Mouse (Mus musculus): ENCODE results near the gene Tspoap1. TPM values are rescaled to one million over a fixed set of nuclear protein-coding genes. Genes with fewer than 3 reads are reported as not detected.

Gene Tspoap1
- polyA plus RNA-seq, 1 experiment from 2014 or later, result 0.78 TPM

DNA sequence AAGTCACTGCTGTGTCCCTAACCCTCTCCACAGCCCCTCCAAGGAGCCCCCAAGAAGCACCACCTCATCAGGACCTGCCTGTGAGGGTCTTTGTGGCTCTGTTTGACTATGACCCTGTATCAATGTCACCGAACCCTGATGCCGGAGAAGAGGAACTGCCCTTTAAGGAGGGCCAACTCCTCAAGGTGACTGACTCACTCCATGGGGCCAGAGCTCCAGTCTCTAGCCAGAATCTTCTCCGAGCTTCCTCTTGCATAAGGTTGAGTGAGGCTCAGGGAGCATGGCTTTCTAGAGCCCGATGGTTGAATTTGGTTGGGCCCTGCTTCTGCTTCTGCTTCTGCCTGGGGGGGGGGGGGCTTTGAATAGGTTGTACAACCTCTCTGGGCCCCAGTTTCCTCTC is 19.1 kb downstream of the Tspoap1 start:
- Histone ChIP-seq H3K27me3 (replicated peaks) (peaks cover 88% of the 10 kb centered on the region), H3K4me2 (no peak overlapping the region), H3K4me1 (replicated peaks) (peaks cover 16% of the 10 kb centered on the region; the same call in 1 of the 2 replicates), H3K9me3 (replicated peaks) (no peaks in the 10 kb centered on the region), H3K36me3 (no peaks in the 10 kb centered on the region), H3K9ac (no peak overlapping the region), H3K27ac (ENCODE audit: poor library complexity, severe bottlenecking) (no peak overlapping the region), H3K4me3 (no peak overlapping the region)
- 77% methylated on average over 4 of the region's 4 CpGs for WGBS
- no peak for ATAC-seq (ENCODE audit: insufficient number of reproducible peaks, low FRiP score)

- Histone ChIP-seq H3K27me3 (replicated peaks) (peaks cover 83% of the 10 kb centered on the region), H3K4me3 (no peak overlapping the region), H3K36me3 (no peaks in the 10 kb centered on the region), H3K4me1 (replicated peaks) (peaks cover 16% of the 10 kb centered on the region; the same call in 1 of the 2 replicates), H3K27ac (ENCODE audit: poor library complexity, severe bottlenecking) (no peak overlapping the region), H3K9me3 (replicated peaks) (no peaks in the 10 kb centered on the region), H3K4me2 (no peak overlapping the region), H3K9ac (no peak overlapping the region)
- 73% methylated on average over 8 of the region's 8 CpGs for WGBS
- ATAC-seq (ENCODE audit: insufficient number of reproducible peaks, low FRiP score), result no peak
These were observed 19.8 kb downstream of the Tspoap1 start for GRCm38 (mm10) chr11:87780130-87780529.

- Histone ChIP-seq H3K4me2 (no peak overlapping the region), H3K9ac (no peak overlapping the region), H3K9me3 (replicated peaks) (no peaks in the 10 kb centered on the region), H3K4me1 (replicated peaks) (0 out of 2 replicates have a peak, but pooled peaks cover 4% of the 10 kb centered on the region), H3K36me3 (no peaks in the 10 kb centered on the region), H3K27ac (ENCODE audit: poor library complexity, severe bottlenecking) (no peak overlapping the region), H3K4me3 (no peak overlapping the region), H3K27me3 (replicated peaks) (0 out of 2 replicates have a peak, but pooled peaks cover 8% of the 10 kb centered on the region)
- WGBS, result 75% methylated on average over 6 of the region's 6 CpGs
- no peak for ATAC-seq (ENCODE audit: insufficient number of reproducible peaks, low FRiP score)
These were observed 29.7 kb downstream of the Tspoap1 start for GRCm38 (mm10) chr11:87790088-87790487.

DNA sequence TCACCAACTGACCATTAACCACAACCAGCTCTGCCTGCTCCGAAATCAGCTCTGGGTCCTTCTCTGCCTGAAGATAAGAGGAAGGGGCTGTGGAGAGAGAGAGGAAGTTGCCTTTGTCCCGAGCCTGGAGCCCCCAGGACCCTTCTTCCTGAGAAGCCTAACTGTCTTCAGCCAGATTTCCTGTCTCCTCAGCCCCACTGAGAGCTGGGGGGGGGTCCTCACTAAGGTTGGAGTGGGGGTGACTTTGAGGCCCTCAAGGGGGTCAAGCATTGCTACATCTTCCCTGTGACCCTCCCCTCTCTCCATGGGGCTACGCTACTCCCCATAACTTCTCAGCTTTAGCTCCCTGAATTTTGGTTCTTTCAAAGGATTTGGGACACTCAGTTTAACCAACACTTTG is 33.1 kb downstream of the Tspoap1 start, which contains the start of gene Mpo:
Mpo (plus strand) TSS at position 122 of the 400 bp plus-strand sequence.
- Histone ChIP-seq H3K27ac (ENCODE audit: poor library complexity, severe bottlenecking) (no peak within 1 kb of the TSS), H3K4me2 (no peak within 1 kb of the TSS), H3K4me3 (no peak within 1 kb of the TSS), H3K9me3 (replicated peaks) (no peaks in the 10 kb centered on the region), H3K36me3 (no peaks in the 10 kb centered on the region), H3K9ac (no peak within 1 kb of the TSS), H3K4me1 (replicated peaks) (0 out of 2 replicates have a peak, but pooled peaks cover 4% of the 10 kb centered on the region), H3K27me3 (replicated peaks) (0 out of 2 replicates have a peak, but pooled peaks cover 3% of the 10 kb centered on the region)
- WGBS, result 37% methylated on average over 3 of the region's 3 CpGs
- ATAC-seq (ENCODE audit: insufficient number of reproducible peaks, low FRiP score), result no peak

DNA sequence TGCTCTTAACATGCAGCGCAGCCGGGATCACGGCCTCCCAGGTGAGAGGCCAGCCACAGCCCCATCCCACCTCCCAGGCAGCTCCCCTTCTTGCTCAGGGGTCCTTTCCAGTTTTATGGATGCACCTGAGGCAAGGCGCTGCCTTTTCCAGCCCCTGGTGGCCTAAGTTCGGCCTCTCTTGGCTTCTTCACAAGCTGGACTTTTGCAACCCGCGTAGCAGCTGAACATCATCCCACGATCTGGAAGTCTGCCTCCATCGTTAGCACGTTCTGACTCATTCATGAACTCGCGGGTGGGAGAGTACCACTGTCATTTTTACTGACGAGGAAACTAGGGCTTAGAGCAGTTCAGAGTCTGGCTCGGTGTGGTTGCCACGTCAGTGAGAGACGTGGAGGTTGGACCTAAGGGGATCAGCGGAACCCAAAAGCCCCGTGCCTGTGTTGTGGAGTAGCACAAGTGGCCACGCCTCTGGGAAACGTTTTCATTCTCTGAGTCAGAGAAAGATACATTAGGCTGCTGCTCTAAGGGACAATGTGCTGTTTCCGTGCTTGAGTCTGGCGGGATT is 41.5 kb downstream of the Tspoap1 start:
- 75% methylated on average over 22 of the region's 22 CpGs for WGBS
- no peak for ATAC-seq (ENCODE audit: insufficient number of reproducible peaks, low FRiP score)
- no peaks in the 10 kb centered on the region for H3K4me1 ChIP-seq (replicated peaks)
- H3K9ac ChIP-seq, result no peak overlapping the region
- peaks cover 24% of the 10 kb centered on the region; the same call in 1 of the 2 replicates for H3K27me3 ChIP-seq (replicated peaks)
- H3K27ac ChIP-seq (ENCODE audit: poor library complexity, severe bottlenecking), result no peak overlapping the region
- H3K4me3 ChIP-seq, result no peak overlapping the region
- no peak overlapping the region for H3K4me2 ChIP-seq
- no peaks in the 10 kb centered on the region for H3K9me3 ChIP-seq (replicated peaks)
- no peaks in the 10 kb centered on the region for H3K36me3 ChIP-seq

DNA sequence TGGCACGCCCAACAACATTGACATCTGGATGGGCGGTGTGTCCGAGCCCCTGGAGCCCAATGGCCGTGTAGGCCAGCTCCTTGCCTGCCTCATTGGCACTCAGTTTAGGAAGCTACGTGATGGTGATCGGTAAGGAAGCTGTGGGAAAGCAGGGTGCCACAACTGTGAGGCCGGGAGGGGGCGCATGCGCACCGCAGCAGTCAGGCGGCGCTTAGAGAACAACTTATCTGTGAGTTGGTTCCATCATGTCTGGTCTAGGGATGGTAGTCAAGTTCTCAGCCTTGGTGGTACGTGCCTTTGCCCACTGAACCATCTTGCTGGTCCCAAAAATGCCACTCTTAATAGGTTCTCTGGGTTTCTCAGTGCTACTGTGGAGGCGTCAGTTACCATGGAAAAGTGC is 42.3 kb downstream of the Tspoap1 start:
- H3K27ac ChIP-seq (ENCODE audit: poor library complexity, severe bottlenecking), result no peak overlapping the region

DNA sequence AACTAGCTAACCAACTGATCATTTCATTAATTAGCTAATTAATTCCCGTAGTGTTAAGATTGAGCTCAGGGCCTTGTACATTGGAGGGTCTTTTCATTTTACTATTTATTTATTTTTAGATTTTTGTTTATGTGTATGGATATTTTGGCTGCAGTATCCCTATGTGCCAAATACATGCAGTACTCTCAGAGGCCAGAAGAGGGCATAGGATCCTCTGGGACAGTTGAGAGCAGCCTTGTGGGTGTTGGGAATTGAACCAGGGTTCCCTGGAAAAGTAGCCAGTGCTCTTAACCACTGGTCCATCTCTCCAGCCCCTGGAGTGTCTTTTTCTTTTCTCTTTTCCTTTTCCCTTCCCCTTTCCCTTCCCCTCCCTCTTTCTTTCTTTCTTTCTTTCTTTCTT is 45.1 kb downstream of the Tspoap1 start:
- WGBS, result 59% methylated on average over 1 of the region's 1 CpGs
- Histone ChIP-seq H3K9ac (no peak overlapping the region), H3K4me2 (no peak overlapping the region), H3K36me3 (no peaks in the 10 kb centered on the region), H3K9me3 (replicated peaks) (no peaks in the 10 kb centered on the region), H3K27me3 (replicated peaks) (peaks cover 24% of the 10 kb centered on the region; the same call in 1 of the 2 replicates), H3K27ac (ENCODE audit: poor library complexity, severe bottlenecking) (no peak overlapping the region), H3K4me1 (replicated peaks) (no peaks in the 10 kb centered on the region), H3K4me3 (no peak overlapping the region)
- no peak for ATAC-seq (ENCODE audit: insufficient number of reproducible peaks, low FRiP score)

More for the DNA sequence above, 42.3 kb downstream of the Tspoap1 start:
- Histone ChIP-seq H3K9ac (no peak overlapping the region), H3K4me2 (0 out of 2 replicates have a peak overlapping the region, but pooled peaks have one; percentile 2), H3K9me3 (replicated peaks) (no peaks in the 10 kb centered on the region), H3K27me3 (replicated peaks) (peaks cover 24% of the 10 kb centered on the region; the same call in 1 of the 2 replicates), H3K4me3 (no peak overlapping the region), H3K36me3 (no peaks in the 10 kb centered on the region), H3K4me1 (replicated peaks) (no peaks in the 10 kb centered on the region)
- no peak for ATAC-seq (ENCODE audit: insufficient number of reproducible peaks, low FRiP score)
- 37% methylated on average over 14 of the region's 14 CpGs for WGBS

GRCm38 (mm10) chr11:87807433-87807832 is 47.1 kb downstream of the Tspoap1 start:
- Histone ChIP-seq H3K4me1 (replicated peaks) (peaks cover 4% of the 10 kb centered on the region; the same call in 1 of the 2 replicates), H3K9ac (no peak overlapping the region), H3K4me3 (no peak overlapping the region), H3K4me2 (no peak overlapping the region), H3K27me3 (replicated peaks) (peaks cover 17% of the 10 kb centered on the region; the same call in 1 of the 2 replicates), H3K27ac (ENCODE audit: poor library complexity, severe bottlenecking) (no peak overlapping the region), H3K9me3 (replicated peaks) (no peaks in the 10 kb centered on the region), H3K36me3 (no peaks in the 10 kb centered on the region)
- ATAC-seq (ENCODE audit: insufficient number of reproducible peaks, low FRiP score), result no peak
- 67% methylated on average over 6 of the region's 6 CpGs for WGBS

GRCm38 (mm10) chr11:87808236-87808635 is 47.9 kb downstream of the Tspoap1 start:
- ATAC-seq (ENCODE audit: insufficient number of reproducible peaks, low FRiP score), result no peak
- Histone ChIP-seq H3K27me3 (replicated peaks) (peaks cover 10% of the 10 kb centered on the region; the same call in 1 of the 2 replicates), H3K27ac (ENCODE audit: poor library complexity, severe bottlenecking) (no peak overlapping the region), H3K9ac (no peak overlapping the region), H3K4me3 (no peak overlapping the region), H3K36me3 (no peaks in the 10 kb centered on the region), H3K4me2 (no peak overlapping the region), H3K4me1 (replicated peaks) (peaks cover 4% of the 10 kb centered on the region; the same call in 1 of the 2 replicates), H3K9me3 (replicated peaks) (no peaks in the 10 kb centered on the region)
- 69% methylated on average over 7 of the region's 7 CpGs for WGBS

GRCm38 (mm10) chr11:87811396-87811795 is 51.1 kb downstream of the Tspoap1 start:
- Histone ChIP-seq H3K27me3 (replicated peaks) (peaks cover 25% of the 10 kb centered on the region), H3K4me2 (no peak overlapping the region)
- no peak for ATAC-seq (ENCODE audit: insufficient number of reproducible peaks, low FRiP score)

GRCm38 (mm10) chr11:87814831-87815230 is 54.5 kb downstream of the Tspoap1 start:
- WGBS, result 73% methylated on average over 8 of the region's 8 CpGs
- H3K27me3 ChIP-seq (replicated peaks), result peaks cover 49% of the 10 kb centered on the region
- H3K4me1 ChIP-seq (replicated peaks), result peaks cover 10% of the 10 kb centered on the region; the same call in 1 of the 2 replicates
- H3K27ac ChIP-seq (ENCODE audit: poor library complexity, severe bottlenecking), result no peak overlapping the region
- H3K36me3 ChIP-seq, result no peaks in the 10 kb centered on the region
- no peak overlapping the region for H3K9ac ChIP-seq
- no peak for ATAC-seq (ENCODE audit: insufficient number of reproducible peaks, low FRiP score)
- H3K4me2 ChIP-seq, result no peak overlapping the region
- no peak overlapping the region for H3K4me3 ChIP-seq
- H3K9me3 ChIP-seq (replicated peaks), result no peaks in the 10 kb centered on the region

More at GRCm38 (mm10) chr11:87811396-87811795, 51.1 kb downstream of the Tspoap1 start:
- H3K27ac ChIP-seq (ENCODE audit: poor library complexity, severe bottlenecking), result no peak overlapping the region
- no peak overlapping the region for H3K9ac ChIP-seq
- no peaks in the 10 kb centered on the region for H3K9me3 ChIP-seq (replicated peaks)
- no peaks in the 10 kb centered on the region for H3K36me3 ChIP-seq
- peaks cover 4% of the 10 kb centered on the region; the same call in 1 of the 2 replicates for H3K4me1 ChIP-seq (replicated peaks)
- WGBS, result 52% methylated on average over 3 of the region's 4 CpGs
- H3K4me3 ChIP-seq, result no peak overlapping the region
